8 mouse cellular contexts compared by ENCODE assay signal in the genomic region with DNA sequence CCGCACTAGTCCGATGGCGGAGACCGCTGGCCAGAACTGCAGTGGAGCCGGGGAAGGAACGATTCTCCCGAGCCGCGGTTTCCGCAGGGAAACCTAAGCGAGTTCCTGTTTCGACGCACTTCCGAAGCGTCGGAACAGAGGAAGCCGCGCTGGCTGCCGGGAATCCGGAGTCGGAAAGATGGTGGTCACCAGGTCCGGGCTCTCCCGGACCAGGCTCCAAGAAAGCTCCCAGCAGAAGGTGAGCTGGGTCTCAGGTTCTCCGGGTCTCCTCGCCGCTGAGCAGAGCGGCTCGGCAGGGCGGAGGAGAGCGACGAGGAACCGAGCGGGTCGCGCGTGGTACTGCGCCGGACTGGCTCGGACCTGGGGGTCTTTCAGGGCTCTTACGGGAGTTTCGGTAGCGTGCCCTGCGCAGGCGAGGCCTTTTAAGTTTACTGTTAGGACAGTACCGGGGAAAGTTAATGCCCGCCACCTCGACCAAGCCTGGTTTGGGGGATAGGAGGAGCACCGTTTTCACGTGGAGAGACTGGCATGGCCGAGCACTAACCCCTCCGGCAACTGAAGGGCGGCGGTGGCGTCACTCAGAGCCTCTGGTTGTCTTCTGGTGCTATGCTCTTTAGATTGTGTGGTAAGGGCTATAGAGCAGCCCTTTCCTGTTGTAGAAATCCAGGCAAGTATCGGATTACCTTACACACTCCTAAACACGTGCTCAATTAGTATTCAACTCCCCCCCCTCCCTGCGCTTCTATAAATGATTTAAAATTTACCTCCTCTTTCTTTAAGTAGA. TPM values are rescaled to one million over a fixed set of nuclear protein-coding genes. Genes with fewer than 3 reads are reported as not detected.
DNase-seq lines count a peak whose midpoint lies in the region; ATAC-seq and TF ChIP-seq lines count a peak whose summit lies in the region.

A gene (plus strand): TSS at position 148 of the 784 bp plus-strand sequence.

- peak; percentile 50 for DNase-seq in fat pad, adult 2 months (ENCODE audit: extremely low read depth, low read depth, low spot score)
- DNase-seq in kidney, postnatal 14 days, result peak; percentile 95

- H3K27me3 ChIP-seq in heart, embryonic 14.5 days (ENCODE audit: control insufficient read depth, insufficient read depth, low read length), result no peaks in the 10 kb centered on the region
- no peaks in the 10 kb centered on the region for H3K27me3 ChIP-seq in liver, embryonic 16.5 days (ENCODE audit: control insufficient read depth, insufficient read depth, low read depth, low read length)
- H3K27me3 ChIP-seq in neural tube, embryonic 13.5 days, result no peaks in the 10 kb centered on the region
- H3K27me3 ChIP-seq in testis, adult 2 months (ENCODE audit: control insufficient read depth, insufficient read depth, low read length), result no peaks in the 10 kb centered on the region

- H3K36me3 ChIP-seq in heart, embryonic 14.5 days (ENCODE audit: control insufficient read depth, insufficient read depth, low read length), result peaks cover 44% of the 10 kb centered on the region
- H3K36me3 ChIP-seq in liver, embryonic 16.5 days (ENCODE audit: control insufficient read depth, insufficient read depth), result peaks cover 24% of the 10 kb centered on the region
- peaks cover 43% of the 10 kb centered on the region for H3K36me3 ChIP-seq in neural tube, embryonic 13.5 days
- no peaks in the 10 kb centered on the region; the same call in none of the 2 replicates for H3K36me3 ChIP-seq in testis, adult 2 months (ENCODE audit: control insufficient read depth, insufficient read depth, low read length)

- peak within 1 kb of the TSS; percentile 93 for H3K9ac ChIP-seq in heart, embryonic 14.5 days (ENCODE audit: low read length)
- H3K9ac ChIP-seq in liver, embryonic 16.5 days (ENCODE audit: low read depth, low read length), result peak within 1 kb of the TSS; percentile 97
- H3K9ac ChIP-seq in neural tube, embryonic 13.5 days, result peak within 1 kb of the TSS; percentile 84

- under 1% methylated on average over 55 of the region's 57 CpGs for WGBS in heart, embryonic 14.5 days
- WGBS in liver, embryonic 16.5 days (ENCODE audit: insufficient replicate concordance), result under 1% methylated on average over 56 of the region's 57 CpGs
- WGBS in neural tube, embryonic 13.5 days, result under 1% methylated on average over 57 of the region's 57 CpGs

- peak; percentile 85 for TF ChIP-seq POLR2A in testis, adult 2 months (IDR thresholded peaks at IDR 0.05; ENCODE audit: control insufficient read depth, low read depth, low read length)

- H3K27ac ChIP-seq in brown adipose tissue, adult 24 weeks (replicated peaks; ENCODE audit: low read depth, low read length), result peak within 1 kb of the TSS; percentile 76
- H3K27ac ChIP-seq in heart, embryonic 14.5 days (replicated peaks in 1 of 2; ENCODE audit: control insufficient read depth in 1 of 2, insufficient read depth in 1 of 2, low read depth in 2 of 2, low read length in 2 of 2), result peak within 1 kb of the TSS; percentile 48 to 75; a peak in 3 of 4 replicates
- peak within 1 kb of the TSS; percentile 80 for H3K27ac ChIP-seq in liver, embryonic 16.5 days (ENCODE audit: low read length)
- peak within 1 kb of the TSS; percentile 65 for H3K27ac ChIP-seq in neural tube, embryonic 13.5 days (replicated peaks)
- H3K27ac ChIP-seq in testis, adult 2 months (ENCODE audit: control insufficient read depth, insufficient read depth, low read depth, low read length), result peak within 1 kb of the TSS; percentile 82

- H3K4me1 ChIP-seq in brown adipose tissue, adult 24 weeks (ENCODE audit: control insufficient read depth, insufficient read depth, insufficient read length, low read length), result peaks cover 16% of the 10 kb centered on the region
- H3K4me1 ChIP-seq in heart, embryonic 14.5 days (ENCODE audit: control insufficient read depth in 2 of 2, insufficient read depth in 2 of 2, low read length in 2 of 2), result peaks cover 8 to 33% of the 10 kb centered on the region in 2 experiments; a peak in 3 of 4 replicates
- peaks cover 38% of the 10 kb centered on the region for H3K4me1 ChIP-seq in liver, embryonic 16.5 days (ENCODE audit: control insufficient read depth, low read depth, low read length)
- H3K4me1 ChIP-seq in neural tube, embryonic 13.5 days (replicated peaks), result peaks cover 41% of the 10 kb centered on the region
- H3K4me1 ChIP-seq in testis, adult 2 months (ENCODE audit: control insufficient read depth, insufficient read depth, low read length), result peaks cover 2% of the 10 kb centered on the region; the same call in 1 of the 2 replicates

- ATAC-seq in CD4-positive, CD25-positive, alpha-beta regulatory T cell, adult 4 months, result peak; percentile 85
- ATAC-seq in heart, embryonic 14.5 days (ENCODE audit: insufficient number of reproducible peaks, insufficient read depth, low FRiP score, low read depth), result peak; percentile 96
- ATAC-seq in liver, embryonic 16.5 days (ENCODE audit: low read depth), result peak; percentile 92
- peak; percentile 95 for ATAC-seq in neural tube, embryonic 13.5 days (ENCODE audit: low read depth)

- peak within 1 kb of the TSS; percentile 97 for H3K4me3 ChIP-seq in brown adipose tissue, adult 24 weeks (ENCODE audit: insufficient read depth, low read depth, low read length)
- H3K4me3 ChIP-seq in heart, embryonic 14.5 days (ENCODE audit: control insufficient read depth in 1 of 2, insufficient read depth in 1 of 2, low read depth in 1 of 2, low read length in 2 of 2), result peak within 1 kb of the TSS; percentile 94 to 95
- H3K4me3 ChIP-seq in liver, embryonic 16.5 days (ENCODE audit: low read depth, low read length), result peak within 1 kb of the TSS; percentile 100
- peak within 1 kb of the TSS; percentile 66 for H3K4me3 ChIP-seq in neural tube, embryonic 13.5 days
- peak within 1 kb of the TSS; percentile 96 for H3K4me3 ChIP-seq in testis, adult 2 months (ENCODE audit: control insufficient read depth, low read depth, low read length)

- no peaks in the 10 kb centered on the region for H3K9me3 ChIP-seq in heart, embryonic 14.5 days (ENCODE audit: control insufficient read depth, low read length)
- H3K9me3 ChIP-seq in liver, embryonic 16.5 days (replicated peaks; ENCODE audit: control insufficient read depth, low read length), result no peaks in the 10 kb centered on the region
- no peaks in the 10 kb centered on the region for H3K9me3 ChIP-seq in neural tube, embryonic 13.5 days

- TF ChIP-seq CTCF in testis, adult 2 months (IDR thresholded peaks at IDR 0.05; ENCODE audit: control insufficient read depth, insufficient read depth, insufficient replicate concordance, low read depth, low read length), result no peak

- H3K4me2 ChIP-seq in heart, embryonic 14.5 days (ENCODE audit: low read length), result peak within 1 kb of the TSS; percentile 88
- peak within 1 kb of the TSS; percentile 78 for H3K4me2 ChIP-seq in liver, embryonic 16.5 days (ENCODE audit: low read depth, low read length)
- peak within 1 kb of the TSS; percentile 75 for H3K4me2 ChIP-seq in neural tube, embryonic 13.5 days

RNA-seq across cellular contexts. Expression of the gene that starts here (rescaled TPM):
- polyA plus RNA-seq in CD4-positive, CD25-positive, alpha-beta regulatory T cell, adult 4 months (2017; shearing (Covaris generic)), result 100 to 1,000 TPM; 108 to 120 TPM
- polyA plus RNA-seq in brown adipose tissue, adult 24 weeks (2012; ENCODE audit: insufficient read depth, insufficient read length, missing spikeins), result 27.0 and 40.7 TPM in 2 replicates
- polyA plus RNA-seq in heart, embryonic 14.5 days (2014; fragmentation: Nextera tagmentation; extraction: Ambion mirVana), result 41.1 and 42.9 TPM in 2 replicates
- polyA plus RNA-seq in liver, embryonic 16.5 days (2015; fragmentation: Nextera tagmentation; extraction: Ambion mirVana), result 26.1 and 27.5 TPM in 2 replicates
- polyA plus RNA-seq in neural tube, embryonic 13.5 days (2015; fragmentation: Nextera tagmentation; extraction: Ambion mirVana), result 56.6 and 61.0 TPM in 2 replicates
- 13.1 and 14.2 TPM in 2 replicates for polyA plus RNA-seq in testis, adult 2 months (2012; rRNA removed)

Comparison
In these comparisons a context has a peak if more than half of its experiments do, and no peak if none do; other contexts are left out.
1. Peak in every context shown above with its lines: DNase-seq, ATAC-seq, H3K4me3 ChIP-seq and H3K27ac ChIP-seq.